Mouse (Mus musculus) embryo, embryonic 10 days (tissue): Measurements from ENCODE around the gene Thsd4.

ENCODE experiments used
- DNase-seq: peaks from one replicate; pipeline ENCODE4 v3.0.0-alpha.2; 2015; ENCODE audit warnings: low spot score

Thsd4 gene

DNA sequence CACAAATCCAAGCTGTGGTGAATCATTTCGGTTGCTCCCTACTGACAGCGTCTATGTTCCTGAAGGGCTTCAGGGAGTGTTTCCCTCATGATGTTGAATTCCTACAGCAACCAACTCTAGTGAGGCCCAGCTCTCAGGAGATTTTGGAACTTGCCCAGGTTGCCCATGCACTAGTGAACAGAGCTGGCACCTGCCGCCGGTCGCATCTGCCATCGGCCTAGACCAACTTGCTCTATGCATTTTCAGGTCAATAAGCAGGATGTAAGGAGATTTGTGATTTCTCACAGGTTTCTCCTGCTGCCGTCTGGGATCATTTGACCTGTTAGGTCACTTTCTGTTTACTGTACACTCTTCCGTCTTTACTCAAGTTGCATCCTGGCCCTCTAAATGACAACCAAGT lies 454.6 kb downstream of the Thsd4 start:
- no peak for DNase-seq

DNA sequence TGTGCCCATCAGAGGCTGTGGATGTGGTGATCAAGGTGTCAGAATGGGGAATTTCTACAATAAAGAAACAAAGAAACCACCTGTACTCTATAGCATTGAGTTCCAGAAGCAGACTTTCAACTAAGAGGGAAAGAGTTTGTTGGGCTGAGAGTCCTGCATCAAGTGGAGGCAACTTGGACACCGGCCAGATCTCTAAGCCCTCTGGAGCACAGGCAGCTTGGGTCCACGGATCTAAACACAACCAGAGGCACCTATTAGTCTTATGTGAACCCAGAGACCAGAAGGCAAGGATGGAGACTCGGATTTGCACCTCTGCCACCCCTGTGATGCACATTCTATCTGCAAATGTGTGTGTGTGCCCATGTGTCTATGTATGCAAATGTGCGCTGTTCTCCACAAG lies 456.7 kb downstream of the Thsd4 start:
- no peak for DNase-seq

DNA sequence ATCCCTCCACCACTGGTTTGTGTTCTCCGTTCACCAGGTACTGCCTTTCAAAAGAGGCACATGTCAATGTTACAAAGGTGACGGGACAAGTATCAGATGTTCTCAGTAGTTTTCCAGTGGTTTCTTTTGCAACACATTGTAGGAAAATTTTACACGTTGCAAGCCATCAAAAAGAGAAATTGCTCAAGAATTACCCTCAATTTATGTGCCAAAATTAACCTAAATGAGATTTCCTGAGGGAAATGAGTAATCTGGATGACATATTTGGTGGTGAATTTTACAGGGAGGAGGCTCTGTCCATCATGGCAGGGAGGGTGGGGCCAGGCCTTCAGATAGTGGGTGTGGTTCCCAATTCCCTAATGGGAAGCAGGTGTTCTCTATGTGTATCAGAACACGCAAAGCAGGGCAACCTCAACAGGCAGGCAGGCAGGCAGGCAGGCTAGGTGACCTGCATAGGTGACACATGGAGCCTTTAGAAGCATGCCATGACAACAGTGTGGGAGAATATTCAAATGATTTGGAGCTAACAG lies 458.6 kb downstream of the Thsd4 start:
- DNase-seq = no peak

DNA sequence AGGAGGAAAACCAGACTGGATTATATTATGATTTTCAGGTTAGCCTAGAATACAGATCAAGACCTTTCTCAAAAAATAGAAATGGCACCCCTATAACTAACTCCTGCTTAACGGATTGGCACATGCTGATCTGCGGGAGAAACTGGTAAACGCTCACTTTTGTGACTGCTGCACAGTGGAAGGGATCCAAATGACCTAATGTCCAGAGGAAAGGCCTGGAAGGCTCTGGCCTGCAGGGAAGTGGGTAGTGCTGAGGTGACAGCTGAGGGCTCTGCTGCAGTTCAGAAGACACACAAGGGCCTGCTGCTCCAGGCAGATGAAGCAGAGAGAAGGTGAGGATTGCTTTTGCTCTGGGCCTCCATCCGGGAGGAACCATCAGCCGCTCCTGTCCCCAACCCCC lies 465.7 kb downstream of the Thsd4 start:
- DNase-seq = no peak

DNA sequence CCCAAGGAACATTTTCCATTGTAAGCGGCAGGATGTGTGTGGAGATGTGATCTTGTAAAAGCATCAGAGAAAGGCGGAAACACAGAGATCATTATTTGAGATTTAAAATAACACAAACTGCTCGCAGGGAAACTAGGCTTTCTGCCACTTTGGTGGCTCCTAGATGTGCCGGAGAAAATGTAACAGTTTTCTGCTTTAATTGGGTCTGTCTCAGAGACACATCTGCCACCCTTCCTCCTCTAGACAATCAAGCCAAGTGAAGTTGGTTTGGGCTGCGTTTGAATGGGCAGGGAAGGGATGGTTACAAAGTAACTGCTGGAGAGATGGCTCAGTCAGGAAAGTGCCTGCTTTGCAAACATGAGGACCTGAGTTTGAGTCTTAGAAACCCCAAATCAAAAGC lies 466.9 kb downstream of the Thsd4 start:
- no peak for DNase-seq

DNA sequence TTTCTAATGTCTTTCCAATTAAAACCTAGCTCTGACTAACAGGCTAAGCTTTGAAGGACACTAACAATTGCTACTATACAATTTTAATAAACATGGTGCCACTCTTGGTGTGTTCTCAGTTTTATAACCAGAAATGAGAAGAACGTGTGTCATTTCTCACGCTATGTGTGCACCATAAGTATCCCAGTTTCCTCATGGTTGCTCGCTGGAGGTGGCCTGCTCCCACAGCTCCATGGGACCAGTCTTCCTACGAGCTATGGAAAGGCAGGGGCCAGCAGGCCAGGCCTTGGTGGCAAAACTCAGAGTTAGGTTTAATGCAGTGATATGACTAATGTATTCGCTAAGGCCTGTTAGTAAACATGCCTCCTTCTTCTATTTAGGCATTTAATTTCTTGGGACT lies 468.7 kb downstream of the Thsd4 start:
- no peak for DNase-seq

DNA sequence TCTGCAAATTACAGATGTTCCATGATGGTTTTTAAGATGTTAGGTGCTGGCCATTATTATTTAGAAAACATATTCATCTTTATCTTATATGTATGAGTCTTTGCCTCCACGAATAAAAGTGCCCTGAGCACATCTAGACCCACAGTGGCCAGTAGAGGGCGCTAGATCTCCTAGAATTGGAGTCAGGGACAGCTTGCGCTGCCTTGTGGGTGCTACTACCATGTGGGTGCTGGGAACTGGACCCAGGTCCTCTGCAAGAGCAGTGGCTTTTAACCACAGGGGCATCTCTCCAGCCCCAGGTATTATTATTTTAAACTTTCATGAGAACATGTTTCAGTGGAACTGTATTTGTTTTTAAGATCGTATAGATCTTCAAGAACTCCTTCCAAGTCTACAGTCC lies 469.4 kb downstream of the Thsd4 start:
- no peak for DNase-seq

DNA sequence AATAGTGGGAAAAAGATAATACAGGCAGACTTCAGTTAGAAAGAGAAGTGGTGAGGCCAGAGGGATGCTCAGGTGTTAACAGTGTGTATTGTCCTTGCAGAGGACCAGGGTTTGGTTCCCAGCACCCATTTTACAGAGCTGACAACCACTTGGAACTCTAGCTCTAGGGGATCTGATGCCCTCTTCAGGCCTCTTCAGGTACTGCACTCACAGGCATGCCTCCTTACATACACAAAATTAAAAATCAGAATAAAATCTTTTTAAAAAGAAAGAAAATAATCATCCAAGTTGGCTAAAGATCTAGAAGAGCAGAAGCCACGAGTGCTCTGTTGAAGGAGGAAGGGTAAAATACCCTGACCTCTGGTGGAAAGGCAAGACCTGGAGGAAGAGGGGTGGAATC lies 478.7 kb downstream of the Thsd4 start:
- no peak for DNase-seq

DNA sequence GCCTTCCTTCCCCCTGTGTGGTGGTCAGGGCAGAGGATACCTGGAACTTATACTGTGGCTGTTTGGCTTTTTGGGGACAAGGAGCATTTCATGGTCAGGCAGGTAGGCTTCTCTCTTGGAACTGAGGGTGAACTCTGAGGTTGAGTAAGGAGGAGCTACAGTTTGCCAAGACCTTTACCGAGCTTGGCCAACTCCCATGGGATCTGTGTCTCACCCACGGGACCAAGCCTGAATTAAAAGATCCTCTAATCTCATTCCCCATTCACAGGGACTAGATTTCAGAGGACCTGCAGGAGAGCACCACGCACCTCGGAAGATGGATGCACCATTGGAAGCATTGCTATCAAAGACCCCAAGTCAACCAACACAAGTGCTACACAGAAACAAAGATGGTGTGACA lies 487.0 kb downstream of the Thsd4 start:
- no peak for DNase-seq

DNA sequence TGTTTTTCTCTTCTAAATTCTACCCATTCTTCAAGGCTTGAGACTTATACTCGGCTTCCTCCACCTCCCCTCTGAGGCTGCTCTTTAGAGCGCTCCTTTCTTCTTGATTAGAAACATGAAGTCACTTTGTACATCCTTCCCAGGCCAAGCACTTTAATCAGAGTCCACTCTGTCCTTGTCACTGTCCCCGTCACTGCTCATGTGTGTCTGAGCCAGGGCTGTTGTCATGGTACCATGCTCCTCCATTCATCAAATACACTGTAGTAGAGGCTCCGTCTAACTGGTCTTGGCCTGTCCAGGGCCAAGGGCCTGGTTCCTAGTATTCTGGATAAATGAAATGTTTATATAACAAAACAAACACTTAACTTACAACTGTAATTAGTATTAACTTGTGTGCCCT lies 494.6 kb downstream of the Thsd4 start:
- DNase-seq = no peak

DNA sequence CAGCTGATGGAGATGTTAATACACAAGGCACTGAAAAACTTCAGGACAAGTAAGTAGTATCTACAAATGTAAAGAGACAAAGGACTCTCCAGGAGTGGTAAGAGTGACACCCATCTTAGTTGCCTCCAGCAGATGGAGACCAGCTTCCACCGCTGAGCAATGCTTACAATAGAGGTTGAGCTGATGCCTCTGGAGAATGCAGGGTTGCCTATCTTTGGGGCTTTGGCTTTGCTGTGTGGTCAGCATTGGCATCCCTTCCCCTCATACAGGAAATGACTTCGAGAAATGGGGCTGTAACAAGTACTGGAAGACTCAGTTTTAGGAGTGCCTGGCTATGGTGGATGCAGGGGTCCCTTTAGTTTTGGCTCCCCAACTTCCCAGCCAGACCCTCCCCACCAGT lies 495.1 kb downstream of the Thsd4 start:
- no peak for DNase-seq

DNA sequence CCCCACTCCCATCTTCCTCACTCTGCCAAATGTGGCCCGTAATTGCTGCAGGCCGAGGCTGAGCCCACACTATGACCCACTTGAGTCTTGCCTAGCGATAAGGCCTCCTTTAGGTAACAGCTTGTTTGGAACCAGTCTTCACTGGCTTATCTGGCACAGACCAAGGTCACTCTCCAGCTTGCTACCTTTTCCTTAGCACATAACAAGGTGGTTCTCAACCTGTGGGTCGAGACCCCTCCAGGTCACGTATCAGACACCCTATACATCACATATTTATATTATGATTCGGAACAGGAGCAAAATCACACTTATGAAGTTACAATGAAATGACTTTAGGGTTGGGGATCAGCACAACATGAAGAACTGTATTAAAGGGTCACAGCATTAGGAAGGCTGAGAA lies 495.9 kb downstream of the Thsd4 start:
- no peak for DNase-seq

DNA sequence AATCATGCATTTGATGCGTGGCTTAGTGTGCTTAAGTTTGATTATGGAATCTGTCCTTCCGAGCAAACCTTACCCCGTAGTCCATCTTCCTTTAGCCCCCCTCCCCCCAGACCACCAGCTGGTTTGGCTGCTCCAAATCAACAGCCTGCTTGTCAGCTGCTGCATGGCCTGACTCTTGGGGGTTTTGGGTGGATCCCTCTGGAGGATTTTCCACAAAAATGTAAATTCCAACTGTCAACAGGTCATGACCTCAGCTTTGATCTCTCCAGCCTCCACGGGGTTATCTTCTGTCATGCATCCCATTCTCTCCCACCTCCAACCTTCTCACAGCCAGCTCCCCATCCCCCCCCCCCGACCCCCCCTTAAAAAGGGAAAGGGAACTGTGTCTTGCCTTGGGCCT lies 496.9 kb downstream of the Thsd4 start:
- peak; percentile 83 for DNase-seq

DNA sequence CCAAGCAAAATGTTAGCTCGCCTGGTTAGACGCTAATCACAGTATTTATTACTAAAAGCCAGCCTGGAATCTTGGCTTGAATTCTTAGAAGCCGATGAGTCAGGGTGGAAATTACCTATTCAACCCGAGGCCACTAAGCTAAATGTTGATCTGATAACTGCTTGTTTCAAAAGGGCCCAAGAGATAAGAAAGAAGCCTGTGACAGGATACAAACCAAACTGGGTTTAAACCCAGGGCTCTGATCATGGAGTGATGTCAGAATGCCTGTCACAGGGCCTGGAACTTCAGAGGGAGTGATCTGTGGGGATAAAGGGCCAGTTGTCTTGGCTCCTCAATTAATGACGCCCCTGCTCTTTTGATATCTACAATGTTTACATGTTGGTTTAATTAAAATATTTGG lies 497.3 kb downstream of the Thsd4 start:
- DNase-seq = peak; percentile 31

DNA sequence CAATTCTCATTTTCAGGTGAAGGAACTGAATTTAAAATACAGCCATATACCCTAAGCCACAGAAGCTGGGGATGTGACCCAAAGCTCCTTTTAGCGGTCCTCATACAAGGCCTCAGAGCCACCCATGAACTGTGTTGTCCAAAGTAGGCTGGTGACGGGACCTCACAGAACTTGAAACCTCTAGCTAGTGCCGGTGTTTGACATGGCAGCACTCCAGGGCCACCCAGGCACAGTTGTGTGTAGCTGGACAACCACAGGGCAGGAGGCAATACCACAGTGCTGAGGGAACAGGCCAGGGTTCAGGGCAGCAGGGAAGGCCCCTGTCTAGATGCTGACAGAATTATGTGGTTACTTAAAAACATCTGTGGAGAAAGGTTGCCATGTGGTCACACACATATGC lies 499.5 kb downstream of the Thsd4 start:
- DNase-seq = no peak

DNA sequence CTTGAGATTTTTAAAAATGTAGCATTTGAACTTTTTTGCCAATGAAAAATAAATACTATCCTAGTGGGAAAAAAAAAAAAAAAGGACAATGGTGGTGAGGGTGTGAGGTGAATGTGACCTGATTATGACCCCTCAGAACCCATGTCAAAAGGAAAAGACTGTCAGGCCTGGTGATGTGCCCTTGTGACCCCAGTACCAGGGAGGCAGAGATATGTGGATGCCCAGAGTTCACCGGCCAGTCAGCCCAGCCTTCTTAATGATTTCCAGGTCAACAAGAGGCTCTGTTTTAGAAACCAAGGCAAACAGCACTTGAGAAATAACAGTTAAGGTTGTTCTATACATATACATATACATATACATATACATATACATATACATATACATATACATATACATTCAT lies 501.4 kb downstream of the Thsd4 start:
- peak; percentile 58 for DNase-seq

DNA sequence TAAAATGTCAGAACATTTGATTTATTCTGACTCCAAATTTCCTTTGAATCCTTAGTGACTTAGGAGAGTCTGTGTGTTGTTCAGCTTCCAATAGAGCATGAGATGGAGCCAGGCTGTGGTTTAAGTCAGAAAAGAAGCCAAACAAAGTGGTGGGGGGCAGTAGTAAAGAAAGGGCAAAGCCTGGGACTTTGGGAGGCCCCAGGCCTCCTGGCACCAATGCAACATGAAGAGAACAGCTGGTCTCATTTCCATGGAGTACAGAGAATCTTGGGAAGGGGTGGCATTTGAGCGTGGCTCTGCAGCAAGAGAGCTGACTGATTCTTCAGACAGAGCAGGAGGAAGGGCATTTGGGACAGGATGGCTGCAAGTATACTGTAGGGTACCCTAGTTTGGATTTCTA lies 511.6 kb downstream of the Thsd4 start:
- DNase-seq = no peak

DNA sequence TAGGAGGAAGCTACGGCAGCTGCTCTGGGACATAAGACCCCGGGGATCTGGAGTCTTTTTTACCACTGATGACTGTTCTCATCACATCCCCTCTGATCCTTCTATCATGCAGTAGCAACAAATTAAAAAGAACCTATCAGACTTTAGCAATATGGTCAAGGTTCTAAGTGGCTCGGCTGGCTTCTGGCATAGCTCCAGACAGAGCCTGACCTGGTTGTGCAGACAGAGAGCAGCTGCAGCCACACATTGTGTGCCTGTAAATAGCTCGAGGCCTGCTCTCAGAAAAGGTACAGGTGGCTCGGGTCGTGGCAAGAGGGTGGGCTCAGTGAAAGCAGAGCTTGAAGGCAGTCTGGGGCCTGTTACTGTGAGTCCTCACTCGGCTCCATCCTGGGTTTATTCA lies 512.9 kb downstream of the Thsd4 start:
- DNase-seq = no peak

DNA sequence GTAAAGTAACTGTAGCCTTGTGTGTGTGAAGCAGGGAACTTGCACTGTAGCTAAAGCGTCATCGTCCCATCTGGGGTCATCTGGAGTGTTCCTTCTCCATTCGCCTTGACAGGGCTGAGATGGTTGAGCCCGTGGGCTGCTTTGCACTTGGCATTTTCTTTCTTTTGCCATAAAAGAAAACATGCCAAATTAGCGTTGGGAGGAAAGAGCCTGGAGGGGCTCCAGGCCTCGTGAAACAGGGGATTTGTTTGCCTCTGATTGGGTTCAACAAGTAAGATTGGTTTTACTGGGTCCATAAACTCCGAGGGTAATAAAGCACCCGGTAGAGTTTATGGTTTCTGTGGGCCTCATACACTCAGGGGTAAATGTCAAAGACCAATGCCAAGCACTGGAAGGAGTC lies 519.5 kb downstream of the Thsd4 start:
- DNase-seq = no peak

DNA sequence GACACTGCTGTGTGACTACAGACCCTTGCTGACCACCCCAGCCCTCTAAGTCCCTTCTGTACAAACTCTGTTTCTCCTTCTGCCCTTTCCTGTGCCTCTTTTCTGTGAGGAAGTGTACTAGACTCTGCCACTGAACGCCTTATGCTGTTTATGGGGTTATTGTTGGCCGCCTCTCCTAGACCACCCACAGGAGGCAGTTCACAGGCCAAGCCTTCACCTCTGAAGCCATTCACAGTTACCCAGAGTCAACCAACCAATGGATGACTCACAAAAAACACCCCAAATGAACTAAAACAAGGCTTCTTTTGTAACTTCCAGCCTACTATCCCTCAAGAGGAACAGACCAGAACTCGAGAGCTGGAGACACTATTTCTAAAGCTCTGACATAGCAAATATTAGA lies 520.4 kb downstream of the Thsd4 start:
- DNase-seq = no peak

DNA sequence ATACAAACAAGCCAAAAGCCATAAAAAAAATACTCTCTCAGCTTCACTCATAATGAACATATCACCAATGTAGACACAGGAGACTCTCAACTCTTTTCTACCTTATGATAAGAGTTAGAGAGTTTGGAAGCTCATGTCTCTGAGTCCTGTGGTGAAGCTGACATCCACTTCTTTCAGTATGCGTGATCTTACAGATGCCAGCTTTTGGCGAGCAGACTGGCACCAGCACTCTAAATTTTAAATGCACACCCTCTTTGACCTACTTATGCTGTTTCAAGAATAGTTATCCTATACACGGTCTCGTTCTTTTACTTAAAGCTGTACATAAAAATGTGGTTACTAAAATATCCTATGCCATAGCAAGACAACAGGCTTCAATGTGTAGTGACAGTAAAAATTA lies 524.1 kb downstream of the Thsd4 start:
- DNase-seq = no peak

DNA sequence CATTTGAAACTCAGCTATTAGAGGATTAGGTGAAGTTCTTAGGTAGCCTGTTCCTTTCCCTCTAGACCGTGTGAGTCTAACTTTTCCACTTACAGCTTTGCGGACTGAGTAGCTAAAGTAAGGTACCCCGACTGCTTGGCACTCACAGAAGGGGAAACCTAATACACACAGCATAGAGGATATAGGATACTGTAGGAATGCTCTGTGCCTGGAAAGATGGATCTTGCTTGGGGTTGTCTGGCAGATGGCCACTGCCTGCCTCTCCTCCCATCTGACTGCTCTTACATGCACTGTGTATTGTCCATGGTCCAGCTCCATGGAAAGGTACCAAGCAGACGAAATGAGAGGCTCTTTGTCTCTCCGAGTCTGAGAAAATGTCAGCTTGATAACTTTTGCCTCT lies 530.4 kb downstream of the Thsd4 start:
- no peak for DNase-seq

DNA sequence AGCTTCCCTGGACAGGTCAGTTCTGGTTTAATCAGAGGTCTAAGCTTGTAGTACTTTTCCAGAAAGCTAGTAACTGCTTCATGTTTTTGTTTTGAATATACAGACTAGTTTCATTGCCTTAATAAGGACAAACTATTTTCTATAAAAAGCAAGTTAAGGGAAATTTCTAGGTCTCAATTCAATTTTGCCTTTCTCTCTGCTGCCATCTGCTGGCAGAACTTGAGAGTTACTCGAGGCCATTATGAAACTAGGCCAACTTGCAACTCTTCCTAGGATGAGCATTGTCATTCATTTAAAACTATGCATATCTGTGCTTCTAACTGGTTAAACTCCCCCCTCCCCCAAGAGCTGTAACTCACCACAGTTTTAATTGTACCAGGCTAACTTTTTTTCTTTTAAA lies 532.0 kb downstream of the Thsd4 start:
- peak; percentile 80 for DNase-seq

DNA sequence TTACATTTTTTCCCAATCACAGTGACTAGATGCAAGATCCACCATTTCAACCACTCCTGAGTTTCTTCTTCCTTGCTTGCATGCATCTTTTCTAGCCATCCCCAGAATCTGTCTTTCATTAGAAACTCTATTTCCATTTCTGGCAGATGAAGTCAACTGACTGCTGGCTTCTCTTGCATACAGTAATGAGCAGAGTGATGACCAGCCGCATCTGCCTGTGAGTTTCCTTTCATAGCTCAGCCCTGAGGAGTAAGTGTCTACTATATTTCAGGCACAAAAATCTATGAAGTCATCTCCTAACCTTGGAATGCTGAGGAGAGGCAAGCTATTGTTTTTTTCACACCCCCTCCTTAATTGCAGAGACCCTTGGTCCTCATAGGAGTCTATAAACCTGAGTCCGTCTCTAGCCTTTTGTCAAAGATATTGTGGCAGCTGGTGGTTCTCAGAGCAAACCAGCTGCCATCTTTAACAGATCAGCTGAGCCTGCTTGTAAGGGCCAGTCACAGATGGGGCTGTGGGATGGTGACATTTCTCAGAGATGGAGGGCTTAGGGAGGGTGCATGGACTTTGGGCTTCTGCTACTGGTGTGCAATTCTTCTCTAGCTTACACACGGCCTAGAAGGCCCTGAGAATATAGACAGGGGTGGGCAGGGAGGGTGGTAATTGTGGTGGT lies 535.8 kb downstream of the Thsd4 start:
- DNase-seq = no peak

DNA sequence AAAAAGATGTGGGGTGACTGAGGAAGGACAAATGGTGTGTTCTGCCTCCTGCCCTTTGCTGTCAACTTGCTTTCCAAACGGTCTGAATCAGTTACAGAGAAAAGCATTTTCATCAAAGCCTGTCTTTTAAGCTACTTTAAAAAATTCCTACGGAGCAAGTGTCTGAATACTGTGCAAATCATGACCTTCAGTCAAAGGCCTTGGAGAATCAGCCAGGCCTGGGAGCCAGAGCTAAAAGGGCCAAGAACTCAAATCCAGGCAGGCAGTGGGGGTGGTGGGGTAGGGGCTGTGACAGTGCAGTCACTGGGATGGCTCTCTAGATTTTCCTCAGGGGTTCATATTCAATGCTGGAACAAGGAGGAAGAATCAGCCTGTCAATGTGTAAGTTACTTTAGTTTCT lies 540.7 kb downstream of the Thsd4 start:
- DNase-seq = no peak
